Mouse (Mus musculus) layer of hippocampus, adult 2 months (tissue): ENCODE measurements around the gene Padi3. TPM values are rescaled to one million over a fixed set of nuclear protein-coding genes. Genes with fewer than 3 reads are reported as not detected.

Experiments used
- DNase-seq, 2 experiments: peaks; one replicate each; pipeline ENCODE4 v3.0.0; 2022; ENCODE audit warnings: low spot score in 2 of 2
- H3K27ac ChIP-seq: fragments of 200-600 bp; 2 replicates; pipeline ENCODE4 v1.8.1; 2022
- H3K4me3 ChIP-seq: fragments of 200-600 bp; 2 replicates; pipeline ENCODE4 v1.8.1; 2022; ENCODE audit warnings: mild to moderate bottlenecking
- CTCF ChIP-seq: fragments of 200-600 bp; conservative IDR thresholded peaks from 2 replicates; pipeline ENCODE4 v1.8.1; 2022; ENCODE audit warnings: antibody characterized with exemption, mild to moderate bottlenecking, moderate library complexity
- total RNA-seq, 2 experiments: library from RNA; stranded (reverse); gene quantifications; 2 replicates each; pipeline ENCODE4 v1.2.3; 2021

The Padi3 gene
- total RNA-seq, 2 experiments from 2014 or later: not detected

- Histone ChIP-seq H3K27ac (no peak overlapping the region), H3K4me3 (no peak overlapping the region)
- no peak for TF ChIP-seq CTCF
- DNase-seq: no peak
Observed at GRCm38 (mm10) chr4:140765936-140766335, 44.5 kb downstream of the Padi3 start.

- Histone ChIP-seq H3K4me3 (no peak overlapping the region), H3K27ac (no peak overlapping the region)
- TF ChIP-seq CTCF: peak; percentile 78
- DNase-seq: peak in 1 of 2 experiments; percentile 25
Observed at GRCm38 (mm10) chr4:140763158-140763557, 47.3 kb downstream of the Padi3 start.

GRCm38 (mm10) chr4:140761601-140762000 is 48.8 kb downstream of the Padi3 start:
- DNase-seq: no peak
- no peak overlapping the region for H3K4me3 ChIP-seq
- TF ChIP-seq CTCF: no peak
- no peak overlapping the region for H3K27ac ChIP-seq

GRCm38 (mm10) chr4:140755811-140756210 is 54.6 kb downstream of the Padi3 start:
- no peak for TF ChIP-seq CTCF
- DNase-seq: no peak
- H3K4me3 ChIP-seq: no peak overlapping the region
- H3K27ac ChIP-seq: no peak overlapping the region

GRCm38 (mm10) chr4:140753366-140753765 is 57.1 kb downstream of the Padi3 start:
- DNase-seq: no peak

GRCm38 (mm10) chr4:140750328-140750727 is 60.1 kb downstream of the Padi3 start:
- TF ChIP-seq CTCF: no peak
- no peak overlapping the region for H3K27ac ChIP-seq
- H3K4me3 ChIP-seq: no peak overlapping the region; the same call in 1 of the 2 replicates
- no peak for DNase-seq

More at GRCm38 (mm10) chr4:140753366-140753765, 57.1 kb downstream of the Padi3 start:
- H3K27ac ChIP-seq: no peak overlapping the region
- no peak overlapping the region for H3K4me3 ChIP-seq
- no peak for TF ChIP-seq CTCF

GRCm38 (mm10) chr4:140747978-140748377 is 62.5 kb downstream of the Padi3 start:
- no peak for TF ChIP-seq CTCF
- no peak overlapping the region for H3K27ac ChIP-seq
- H3K4me3 ChIP-seq: no peak overlapping the region
- DNase-seq: no peak

GRCm38 (mm10) chr4:140744654-140745053 is 65.8 kb downstream of the Padi3 start:
- DNase-seq: peak; percentile 41 to 73
- peak; percentile 77 for TF ChIP-seq CTCF
- Histone ChIP-seq H3K27ac (no peak overlapping the region), H3K4me3 (no peak overlapping the region)

- DNase-seq: no peak
Observed at GRCm38 (mm10) chr4:140743086-140743485, 67.4 kb downstream of the Padi3 start.

GRCm38 (mm10) chr4:140742543-140742942 is 67.9 kb downstream of the Padi3 start, which contains the start of gene Padi6:
Gene Padi6, minus strand, starts transcription at chr4:140742643.
- H3K27ac ChIP-seq: no peak within 1 kb of the TSS
- TF ChIP-seq CTCF: no peak
- no peak for DNase-seq
- no peak within 1 kb of the TSS for H3K4me3 ChIP-seq

More at GRCm38 (mm10) chr4:140743086-140743485, 67.4 kb downstream of the Padi3 start:
- Histone ChIP-seq H3K4me3 (no peak overlapping the region), H3K27ac (no peak overlapping the region)
- no peak for TF ChIP-seq CTCF

GRCm38 (mm10) chr4:140741401-140741800 is 69.0 kb downstream of the Padi3 start:
- TF ChIP-seq CTCF: no peak
- no peak overlapping the region for H3K4me3 ChIP-seq
- H3K27ac ChIP-seq: no peak overlapping the region
- no peak for DNase-seq

GRCm38 (mm10) chr4:140740655-140741054 is 69.8 kb downstream of the Padi3 start:
- H3K27ac ChIP-seq: no peak overlapping the region
- no peak for DNase-seq
- no peak for TF ChIP-seq CTCF
- H3K4me3 ChIP-seq: no peak overlapping the region

Other genes with a start within 250 kb of the Padi3 start
- gene Arhgef10l, start 144.6 kb downstream of the Padi3 start, total RNA-seq: 10 to 100 TPM; 43.9 to 52.8 TPM
- gene Rcc2, start 110.1 kb downstream of the Padi3 start, total RNA-seq: 10 to 100 TPM; 93.0 to 93.5 TPM
- not detected for gene Padi6, start 68.0 kb downstream of the Padi3 start, total RNA-seq
- gene Padi4, start 36.4 kb downstream of the Padi3 start, total RNA-seq: not detected
- not detected for gene Padi1, start 35.1 kb upstream of the Padi3 start, total RNA-seq
- 10 to 100 TPM; 20.2 to 26.5 TPM for gene Padi2, start 95.7 kb upstream of the Padi3 start, total RNA-seq
- 100 to 1,000 TPM; 170 to 183 TPM for gene Sdhb, start 150.6 kb upstream of the Padi3 start, total RNA-seq
- gene Atp13a2, start 176.2 kb upstream of the Padi3 start, total RNA-seq: 100 to 1,000 TPM; 155 to 162 TPM
- gene Mfap2, start 199.8 kb upstream of the Padi3 start, total RNA-seq: 1 to 10 TPM; 4.5 to 6.9 TPM
- gene Crocc, start 249.9 kb upstream of the Padi3 start, total RNA-seq: 10 to 100 TPM; 83.1 to 89.8 TPM